Mouse (Mus musculus) embryonic facial prominence, embryonic 15.5 days (tissue): ENCODE measurements around the gene 4931422A03Rik. TPM values are rescaled to one million over a fixed set of nuclear protein-coding genes. Genes with fewer than 3 reads are reported as not detected.
"Not testable (repeated sequence)": the region's sequence is repeated elsewhere in the genome, so short reads cannot be mapped to it uniquely, and the experiment has no call there.

Source experiments
- ATAC-seq: fragments of 200-750 bp; cut with Nextera tagmentation; 2 replicates; pipeline ENCODE4 v1.8.0; 2017; ENCODE audit warnings: low read depth, moderate TSS enrichment; ENCODE audit not compliant: insufficient number of reproducible peaks, low FRiP score, low TSS enrichment
- H3K27ac ChIP-seq: fragments of 300-500 bp; sonication (generic); replicated peaks from 2 replicates; pipeline ENCODE4 v1.5.1; 2015; ENCODE audit warnings: mild to moderate bottlenecking, inconsistent platforms
- H3K27me3 ChIP-seq: fragments of 300-500 bp; sonication (generic); 2 replicates; pipeline ENCODE4 v1.6.1; 2015; ENCODE audit warnings: inconsistent platforms
- H3K36me3 ChIP-seq: fragments of 300-500 bp; sonication (generic); 2 replicates; pipeline ENCODE4 v1.6.1; 2015; ENCODE audit warnings: mild to moderate bottlenecking, inconsistent platforms
- H3K4me1 ChIP-seq: fragments of 300-500 bp; sonication (generic); 2 replicates; pipeline ENCODE4 v1.6.1; 2015; ENCODE audit warnings: inconsistent platforms
- H3K4me2 ChIP-seq: fragments of 300-500 bp; sonication (generic); replicated peaks from 2 replicates; pipeline ENCODE4 v1.6.1; 2015; ENCODE audit warnings: mild to moderate bottlenecking, inconsistent platforms
- H3K4me3 ChIP-seq: fragments of 300-500 bp; sonication (generic); replicated peaks from 2 replicates; pipeline ENCODE4 v1.5.1; 2015; ENCODE audit warnings: mild to moderate bottlenecking, inconsistent platforms
- H3K9ac ChIP-seq: fragments of 300-500 bp; sonication (generic); 2 replicates; pipeline ENCODE4 v1.6.1; 2015; ENCODE audit warnings: inconsistent platforms
- H3K9me3 ChIP-seq: fragments of 300-500 bp; sonication (generic); replicated peaks from 2 replicates; pipeline ENCODE4 v1.6.1; 2016; ENCODE audit warnings: inconsistent platforms
- WGBS: fragments of 180-500 bp; shearing (Covaris S2); methylation state at CpG from one replicate; pipeline ENCODE4 v1.1.7; 2015; 5-methylcytosine and 5-hydroxymethylcytosine counted together
- polyA plus RNA-seq: library from polyadenylated mRNA; unstranded; fragments of >200 nt; fragmentation: Nextera tagmentation; extraction: Ambion mirVana; gene quantifications from 2 replicates; pipeline ENCODE4 v1.2.1, GENCODE M21; 2015

Gene 4931422A03Rik
- polyA plus RNA-seq, 1 experiment from 2014 or later = 2.7 TPM

DNA sequence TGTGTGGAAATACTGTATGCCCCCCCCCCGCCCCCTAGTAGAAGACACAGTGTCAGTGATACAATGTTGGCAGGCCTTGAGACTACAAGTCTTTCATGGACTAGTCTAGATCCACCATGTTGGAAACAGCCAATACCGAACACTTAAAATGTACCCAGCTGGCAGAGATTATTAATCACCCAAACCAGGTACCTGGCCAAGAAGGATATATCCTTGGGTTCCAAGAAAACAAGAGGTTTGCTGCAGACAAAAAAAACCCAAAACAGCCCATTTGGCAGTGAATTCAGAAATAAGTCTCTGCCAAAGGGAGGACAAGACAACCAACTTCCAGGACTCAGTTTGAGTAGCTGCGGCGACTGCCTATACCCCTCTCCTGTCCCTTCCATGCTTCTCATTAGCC is 3.5 kb downstream of the 4931422A03Rik start:
- H3K9me3 ChIP-seq = no peaks in the 10 kb centered on the region
- H3K36me3 ChIP-seq = no peaks in the 10 kb centered on the region
- H3K4me3 ChIP-seq = no peak overlapping the region
- H3K4me2 ChIP-seq = no peak overlapping the region
- H3K27me3 ChIP-seq = no peaks in the 10 kb centered on the region
- ATAC-seq = no peak
- H3K9ac ChIP-seq = no peak overlapping the region
- H3K4me1 ChIP-seq = peaks cover 16% of the 10 kb centered on the region
- 90% methylated on average over 4 of the region's 4 CpGs for WGBS
- no peak overlapping the region for H3K27ac ChIP-seq

DNA sequence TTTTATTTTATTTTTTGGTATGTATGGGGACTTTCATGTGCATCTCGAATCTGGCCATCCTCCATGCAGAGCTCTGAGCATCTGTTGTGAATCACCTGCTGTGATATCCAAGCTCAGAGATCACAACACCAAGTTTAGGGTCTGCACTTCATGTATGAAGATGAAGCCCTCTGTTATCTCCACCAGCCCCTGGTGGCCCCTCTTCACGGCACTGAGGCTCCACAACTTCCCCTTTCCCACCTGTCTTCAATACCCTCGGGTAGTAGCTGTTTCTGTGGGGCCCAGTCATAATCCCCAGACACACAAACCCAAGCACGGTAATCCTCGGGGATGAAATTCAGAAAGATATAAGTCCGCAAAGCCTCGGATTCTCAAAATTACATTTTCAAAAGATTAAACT is 5.1 kb downstream of the 4931422A03Rik start:
- WGBS = 66% methylated on average over 7 of the region's 7 CpGs
- H3K27ac ChIP-seq = no peak overlapping the region
- H3K27me3 ChIP-seq = no peaks in the 10 kb centered on the region
- no peak overlapping the region for H3K4me3 ChIP-seq
- H3K4me2 ChIP-seq = no peak overlapping the region
- no peak overlapping the region for H3K9ac ChIP-seq
- no peak for ATAC-seq
- peaks cover 4% of the 10 kb centered on the region; the same call in 1 of the 2 replicates for H3K4me1 ChIP-seq
- no peaks in the 10 kb centered on the region for H3K9me3 ChIP-seq
- no peaks in the 10 kb centered on the region for H3K36me3 ChIP-seq

DNA sequence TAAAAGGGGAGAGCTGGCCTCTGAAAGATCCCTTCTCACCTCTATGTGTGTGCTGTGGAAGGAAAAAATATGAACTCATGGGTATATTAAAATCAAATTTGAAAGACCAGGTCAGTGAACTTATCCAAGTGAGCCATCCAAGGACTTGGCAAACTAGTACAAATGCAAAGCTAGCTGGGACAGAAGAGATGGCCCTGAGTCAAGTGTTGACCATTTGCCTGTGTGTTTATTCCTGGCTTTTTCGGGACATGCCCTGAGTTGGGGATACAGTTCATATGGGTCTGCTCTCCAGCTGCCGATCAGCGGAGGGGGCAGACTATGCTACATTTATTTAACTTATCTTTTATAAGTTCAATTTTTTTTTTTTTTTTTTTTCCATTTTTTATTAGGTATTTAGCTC is 19.3 kb downstream of the 4931422A03Rik start:
- not testable (repeated sequence) for H3K36me3 ChIP-seq, H3K9me3 ChIP-seq, H3K4me3 ChIP-seq, H3K27me3 ChIP-seq, H3K9ac ChIP-seq, H3K27ac ChIP-seq, ATAC-seq, H3K4me1 ChIP-seq, H3K4me2 ChIP-seq
- 93% methylated on average over 3 of the region's 3 CpGs for WGBS

DNA sequence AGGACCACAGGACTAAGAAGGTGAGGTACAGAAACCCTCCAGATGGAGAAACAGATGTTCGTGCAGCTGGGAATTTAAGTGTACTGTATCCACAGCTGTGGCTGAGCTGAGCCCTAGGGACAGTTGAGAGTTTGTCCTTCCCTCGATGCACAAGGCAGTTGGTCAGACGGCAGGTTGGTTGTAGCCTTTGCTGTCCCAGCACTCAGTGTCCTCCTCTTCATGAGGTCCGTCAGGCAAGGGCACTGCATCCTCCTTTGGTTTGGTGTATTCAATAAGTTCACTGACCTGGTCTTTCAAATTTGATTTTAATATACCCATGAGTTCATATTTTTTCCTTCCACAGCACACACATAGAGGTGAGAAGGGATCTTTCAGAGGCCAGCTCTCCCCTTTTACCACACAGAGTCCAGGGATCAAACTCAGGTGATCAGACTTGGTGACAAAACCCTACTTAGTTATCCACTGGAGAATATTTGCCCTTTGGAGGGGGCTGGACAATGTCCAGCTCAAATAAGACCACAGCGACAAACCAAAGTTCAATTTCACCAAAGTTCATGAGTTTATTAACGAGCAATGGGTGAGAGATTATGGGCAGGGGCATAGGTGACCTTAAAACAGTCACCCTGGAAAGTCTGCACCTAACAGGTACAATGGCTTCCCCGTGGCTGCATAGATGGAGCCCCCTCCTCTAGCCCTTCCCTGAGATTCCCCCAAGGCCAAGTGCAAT is 20.2 kb downstream of the 4931422A03Rik start:
- WGBS = 75% methylated on average over 7 of the region's 7 CpGs
- no peaks in the 10 kb centered on the region for H3K36me3 ChIP-seq
- no peak overlapping the region for H3K27ac ChIP-seq
- H3K9ac ChIP-seq = no peak overlapping the region
- no peak overlapping the region for H3K4me2 ChIP-seq
- no peaks in the 10 kb centered on the region for H3K9me3 ChIP-seq
- no peak for ATAC-seq
- H3K4me1 ChIP-seq = no peaks in the 10 kb centered on the region
- H3K4me3 ChIP-seq = no peak overlapping the region
- H3K27me3 ChIP-seq = no peaks in the 10 kb centered on the region

DNA sequence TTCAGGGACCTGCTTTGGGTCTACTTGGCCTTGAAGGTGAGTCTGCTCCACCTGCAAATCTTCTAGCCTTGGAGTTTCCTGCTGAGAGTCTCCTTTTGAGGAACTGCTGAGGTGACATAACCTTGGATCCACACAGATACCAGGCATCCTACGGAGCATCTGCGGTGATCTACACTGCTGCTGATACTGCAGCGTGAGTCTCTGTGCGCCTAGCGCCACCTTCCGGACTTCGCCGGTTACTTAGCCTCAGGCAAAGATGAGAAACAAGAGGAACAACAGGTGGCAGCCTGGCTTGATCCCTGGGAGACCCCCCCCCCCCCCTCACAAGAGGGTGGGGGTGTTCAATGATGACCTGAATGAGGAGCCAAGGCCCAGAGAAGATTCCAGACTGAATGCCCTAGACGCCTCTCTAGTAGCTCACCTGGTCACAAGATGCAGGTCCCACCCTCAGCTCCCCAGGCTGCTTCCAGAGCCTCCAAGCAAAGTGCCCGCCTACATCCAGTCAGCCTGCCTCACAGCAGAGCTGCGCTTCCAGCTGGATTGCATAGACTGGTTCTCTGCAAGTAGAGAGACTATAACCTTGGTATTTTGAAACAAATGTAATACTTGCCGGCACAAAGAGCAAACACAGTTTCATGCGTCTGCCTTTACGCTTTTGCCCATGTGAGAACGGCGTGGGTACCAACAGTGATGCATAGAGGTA is 25.3 kb downstream of the 4931422A03Rik start:
- Histone ChIP-seq H3K4me1 (no peaks in the 10 kb centered on the region), H3K27ac (no peak overlapping the region), H3K9me3 (no peaks in the 10 kb centered on the region), H3K36me3 (no peaks in the 10 kb centered on the region), H3K27me3 (no peaks in the 10 kb centered on the region), H3K9ac (no peak overlapping the region), H3K4me3 (no peak overlapping the region), H3K4me2 (no peak overlapping the region)
- 29% methylated on average over 16 of the region's 16 CpGs for WGBS
- ATAC-seq = peak; percentile 39

DNA sequence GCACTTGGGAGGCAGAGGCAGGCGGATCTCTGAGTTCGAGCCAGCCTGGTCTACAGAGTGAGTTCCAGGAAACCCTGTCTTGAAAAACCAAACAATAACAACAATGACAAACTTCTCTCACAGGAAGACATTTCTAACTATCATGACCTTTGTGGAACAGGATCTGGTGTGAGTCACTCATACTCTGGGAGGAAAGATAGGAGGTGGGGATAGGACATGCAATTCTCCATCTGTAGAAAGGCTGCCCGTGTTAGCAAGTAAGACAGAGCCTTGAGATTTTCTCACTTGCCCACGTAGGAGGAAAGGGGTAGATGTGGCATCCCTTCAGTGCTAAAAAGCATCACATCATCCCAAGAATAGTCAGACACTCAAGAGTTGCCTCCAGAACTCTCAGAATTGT is 26.3 kb downstream of the 4931422A03Rik start:
- 74% methylated on average over 4 of the region's 4 CpGs for WGBS
- Histone ChIP-seq H3K9ac (no peak overlapping the region), H3K36me3 (no peaks in the 10 kb centered on the region), H3K9me3 (no peaks in the 10 kb centered on the region), H3K4me1 (no peaks in the 10 kb centered on the region), H3K27ac (no peak overlapping the region), H3K4me3 (no peak overlapping the region), H3K27me3 (no peaks in the 10 kb centered on the region), H3K4me2 (no peak overlapping the region)
- ATAC-seq = no peak

DNA sequence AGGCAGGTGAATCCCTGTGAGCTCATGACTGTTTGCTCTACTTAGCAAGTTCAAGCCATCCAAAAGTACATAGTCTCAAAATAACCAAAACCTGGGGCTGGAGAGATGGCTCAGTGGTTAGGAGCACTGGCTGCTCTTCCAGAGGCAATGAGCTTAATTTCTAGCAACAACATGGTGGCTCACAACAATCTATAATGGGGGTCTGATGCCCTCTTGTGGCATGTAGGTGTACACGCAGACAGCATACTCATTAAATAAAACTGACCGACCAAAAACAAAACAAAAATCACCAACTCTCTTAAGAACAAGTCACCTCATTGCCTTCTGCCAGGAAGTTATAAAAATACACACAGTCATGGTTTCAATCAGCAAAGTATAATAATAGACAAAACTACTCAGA is 27.1 kb downstream of the 4931422A03Rik start:
- no peaks in the 10 kb centered on the region for H3K4me1 ChIP-seq
- H3K4me2 ChIP-seq = no peak overlapping the region
- no peak overlapping the region for H3K4me3 ChIP-seq
- no peaks in the 10 kb centered on the region for H3K9me3 ChIP-seq
- 26% methylated on average over 2 of the region's 2 CpGs for WGBS
- no peaks in the 10 kb centered on the region for H3K27me3 ChIP-seq
- H3K9ac ChIP-seq = no peak overlapping the region
- no peaks in the 10 kb centered on the region for H3K36me3 ChIP-seq
- H3K27ac ChIP-seq = no peak overlapping the region
- ATAC-seq = no peak

DNA sequence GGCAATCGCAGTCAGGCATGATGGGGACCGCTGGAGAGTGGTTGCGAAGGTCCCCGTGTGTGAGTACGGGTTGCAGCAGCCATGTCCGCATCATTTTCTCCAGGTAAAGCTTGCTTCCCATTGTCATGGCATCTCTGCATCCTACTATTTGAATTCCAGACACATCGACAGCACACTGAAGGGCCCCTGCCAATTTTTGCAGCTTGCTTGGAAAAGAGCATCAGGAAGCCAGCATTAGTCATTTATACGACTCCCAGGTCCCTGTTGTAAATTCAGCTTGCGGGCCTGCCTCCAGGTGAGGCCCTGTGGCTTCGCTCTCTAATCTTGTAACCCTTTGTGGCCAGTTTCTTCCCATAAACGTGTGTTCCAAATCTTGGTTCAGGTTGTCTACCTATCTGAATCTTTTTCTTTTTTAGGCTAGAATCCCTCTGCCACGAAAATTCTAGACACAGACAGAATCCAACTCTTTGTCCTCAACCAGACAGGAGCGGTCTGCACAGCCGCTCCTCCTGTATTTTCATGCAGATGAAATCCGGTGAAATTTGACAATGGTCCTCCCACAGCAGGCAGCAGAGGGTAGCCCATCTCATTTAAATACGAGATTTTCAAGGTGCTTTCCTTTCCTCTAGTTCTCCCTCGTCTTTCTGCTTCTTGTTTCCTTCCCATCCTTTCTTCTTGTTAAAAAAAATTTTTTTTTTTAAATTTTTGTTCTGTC is 35.4 kb downstream of the 4931422A03Rik start:
- no peak for ATAC-seq
- Histone ChIP-seq H3K27ac (no peak overlapping the region), H3K27me3 (peaks cover 10% of the 10 kb centered on the region), H3K4me2 (no peak overlapping the region), H3K36me3 (no peaks in the 10 kb centered on the region), H3K9ac (no peak overlapping the region), H3K4me3 (no peak overlapping the region), H3K9me3 (no peaks in the 10 kb centered on the region), H3K4me1 (no peaks in the 10 kb centered on the region)
- WGBS = 28% methylated on average over 17 of the region's 17 CpGs

GRCm38 (mm10) chr2:103992162-103992561 is 36.0 kb downstream of the 4931422A03Rik start:
- Histone ChIP-seq H3K9ac (no peak overlapping the region), H3K9me3 (no peaks in the 10 kb centered on the region), H3K27me3 (peaks cover 10% of the 10 kb centered on the region), H3K36me3 (no peaks in the 10 kb centered on the region), H3K4me3 (no peak overlapping the region), H3K4me2 (no peak overlapping the region), H3K27ac (no peak overlapping the region), H3K4me1 (no peaks in the 10 kb centered on the region)
- 66% methylated on average over 9 of the region's 9 CpGs for WGBS
- no peak for ATAC-seq

- no peak for ATAC-seq
- Histone ChIP-seq H3K4me2 (no peak overlapping the region), H3K27me3 (peaks cover 10% of the 10 kb centered on the region), H3K27ac (no peak overlapping the region), H3K4me1 (no peaks in the 10 kb centered on the region), H3K9ac (no peak overlapping the region), H3K4me3 (no peak overlapping the region), H3K36me3 (no peaks in the 10 kb centered on the region), H3K9me3 (no peaks in the 10 kb centered on the region)
Measured at GRCm38 (mm10) chr2:103991303-103991702, 36.9 kb downstream of the 4931422A03Rik start.

DNA sequence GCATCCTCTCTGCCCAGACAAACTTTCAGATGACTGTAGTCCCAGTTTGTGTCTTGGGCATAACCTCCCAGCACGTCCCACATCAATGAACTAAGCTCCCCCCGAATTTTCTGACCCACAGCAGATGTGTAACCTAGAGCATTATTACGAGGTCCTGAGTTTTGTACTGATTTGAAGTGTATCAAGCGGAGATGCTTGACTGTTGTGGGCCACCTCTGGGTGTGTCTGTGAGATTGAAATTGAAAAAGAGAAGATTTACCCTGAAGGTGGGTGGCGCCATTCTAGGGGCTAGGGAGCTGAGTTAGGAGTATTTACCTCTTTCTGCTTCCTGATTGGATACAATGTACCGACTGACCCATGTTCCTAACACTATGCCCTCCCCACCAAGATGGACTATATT is 38.4 kb downstream of the 4931422A03Rik start:
- Histone ChIP-seq H3K4me1 (no peaks in the 10 kb centered on the region), H3K9ac (no peak overlapping the region), H3K36me3 (no peaks in the 10 kb centered on the region), H3K4me3 (no peak overlapping the region), H3K9me3 (no peaks in the 10 kb centered on the region), H3K4me2 (no peak overlapping the region), H3K27me3 (peaks cover 10% of the 10 kb centered on the region), H3K27ac (no peak overlapping the region)
- no peak for ATAC-seq
- WGBS = 84% methylated on average over 6 of the region's 6 CpGs
